Mouse (Mus musculus): Measurements from ENCODE around the gene Ogdh.
"Not testable (repeated sequence)": the region's sequence is repeated elsewhere in the genome, so short reads cannot be mapped to it uniquely, and the experiment has no call there.

The Ogdh gene

DNA sequence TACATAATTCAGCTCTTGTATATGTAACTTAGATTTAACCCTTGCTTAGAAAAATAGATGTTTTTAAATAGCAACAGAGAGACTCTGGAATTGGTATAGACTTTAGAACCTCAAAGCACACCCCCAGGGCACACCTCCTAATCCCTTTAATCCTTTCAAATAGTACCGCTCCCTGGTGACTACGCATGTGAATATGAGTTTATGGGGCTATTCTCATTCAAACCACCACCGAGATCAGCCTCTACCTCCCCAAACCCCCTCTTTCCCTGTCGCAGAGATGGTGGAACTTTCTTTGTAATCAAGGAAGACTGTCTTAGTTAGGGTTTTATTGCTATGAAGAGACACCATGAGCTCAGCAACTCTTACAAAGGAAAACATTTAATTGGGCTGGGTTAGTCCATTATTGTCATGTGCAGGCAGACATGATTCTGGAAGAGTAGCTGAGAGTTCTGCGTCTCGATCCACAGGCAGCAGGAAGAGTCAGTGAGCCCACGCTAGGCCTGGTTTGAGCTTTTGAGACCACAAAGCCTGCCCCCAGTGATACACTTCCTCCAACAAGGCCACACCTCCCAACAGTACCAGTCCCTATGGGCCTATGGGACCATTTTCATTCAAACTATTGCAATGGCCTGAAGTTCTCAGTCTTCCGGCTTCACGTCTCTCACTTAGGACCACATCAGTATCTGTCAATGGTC lies 73.3 kb downstream of the Ogdh start:
- in situ Hi-C loops (cut with MboI, MseI) = no loop called here

DNA sequence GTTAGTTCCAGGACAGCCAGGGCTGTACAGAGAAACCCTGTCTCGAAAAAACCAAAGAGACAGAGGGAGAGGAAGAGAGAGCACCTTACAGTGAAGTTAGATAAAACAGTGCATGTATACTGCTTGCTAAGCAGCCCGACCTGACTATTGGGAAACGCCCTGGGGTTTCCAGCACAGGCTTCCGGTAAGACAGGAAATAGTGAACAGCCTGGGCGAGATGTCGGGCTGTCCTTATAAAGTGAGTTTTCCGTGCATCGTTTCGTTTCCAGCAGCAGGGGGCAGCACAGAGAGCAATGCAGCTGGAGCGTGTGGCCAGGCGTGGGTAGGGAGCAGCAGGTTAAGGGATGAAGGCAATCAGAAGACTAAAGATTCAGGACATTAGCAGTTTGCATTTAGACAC lies 74.5 kb downstream of the Ogdh start:
- in situ Hi-C loops (cut with MboI, MseI) = no loop called here

DNA sequence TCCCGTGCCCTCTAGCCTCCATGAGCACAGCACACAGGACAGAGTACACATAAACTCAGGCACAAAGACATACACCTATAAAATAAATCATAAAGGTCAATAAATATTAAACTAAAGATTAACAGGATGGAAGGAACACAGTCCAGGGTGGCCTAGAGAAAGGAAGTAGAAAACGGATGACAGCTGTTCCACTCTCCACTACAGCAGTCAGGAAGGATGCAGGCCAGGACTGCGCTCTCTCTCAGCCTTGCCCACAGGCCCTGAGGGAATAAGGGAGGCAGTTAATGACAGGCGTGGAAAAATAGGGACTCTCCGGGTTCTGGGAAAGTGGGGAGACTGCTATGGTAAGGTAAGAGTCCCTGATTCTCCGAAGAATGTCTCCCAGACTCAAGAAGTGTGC lies 75.0 kb downstream of the Ogdh start:
- in situ Hi-C loops (cut with MboI, MseI) = no loop called here

DNA sequence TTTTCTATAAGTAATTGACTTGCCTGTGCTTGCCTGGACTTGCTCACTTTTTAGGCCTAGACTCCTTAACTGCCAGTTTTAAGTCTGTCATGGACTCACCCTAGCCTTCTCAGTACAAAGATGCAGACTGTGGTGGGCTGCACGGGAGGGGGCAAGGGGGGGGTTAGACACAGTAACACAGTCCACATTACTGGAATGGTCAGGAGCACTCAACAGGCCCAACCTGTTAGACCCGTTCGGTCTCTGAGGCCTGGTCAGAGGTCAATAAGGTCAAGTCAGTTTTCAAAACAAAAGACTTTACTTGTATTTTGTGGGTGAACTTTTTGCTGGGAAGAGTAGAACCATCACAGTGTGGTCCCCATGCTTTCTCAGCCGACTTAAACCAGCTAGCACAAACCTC lies 75.7 kb downstream of the Ogdh start:
- in situ Hi-C loops (cut with MboI, MseI) = no loop called here

DNA sequence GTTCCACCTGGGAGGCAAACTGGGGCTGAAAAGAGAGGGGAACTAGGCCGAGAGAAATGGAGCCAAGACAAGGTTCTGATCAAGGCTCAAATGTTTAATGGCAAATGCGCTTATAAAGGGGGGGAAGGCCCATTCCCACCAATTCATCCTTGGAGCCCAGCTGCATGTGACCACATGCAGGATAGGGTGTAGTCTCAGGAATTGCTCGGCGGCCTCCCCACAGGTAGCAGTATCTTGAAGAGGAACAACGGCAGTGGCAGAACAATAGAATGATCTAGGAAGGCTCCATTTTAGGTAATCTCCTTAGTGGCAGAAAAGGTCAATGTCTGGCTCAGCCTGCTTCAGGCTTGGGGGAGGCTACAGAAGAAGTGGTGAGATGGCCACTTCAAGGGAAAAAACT lies 76.6 kb downstream of the Ogdh start:
- in situ Hi-C loops (cut with MboI, MseI) = not testable (repeated sequence)

DNA sequence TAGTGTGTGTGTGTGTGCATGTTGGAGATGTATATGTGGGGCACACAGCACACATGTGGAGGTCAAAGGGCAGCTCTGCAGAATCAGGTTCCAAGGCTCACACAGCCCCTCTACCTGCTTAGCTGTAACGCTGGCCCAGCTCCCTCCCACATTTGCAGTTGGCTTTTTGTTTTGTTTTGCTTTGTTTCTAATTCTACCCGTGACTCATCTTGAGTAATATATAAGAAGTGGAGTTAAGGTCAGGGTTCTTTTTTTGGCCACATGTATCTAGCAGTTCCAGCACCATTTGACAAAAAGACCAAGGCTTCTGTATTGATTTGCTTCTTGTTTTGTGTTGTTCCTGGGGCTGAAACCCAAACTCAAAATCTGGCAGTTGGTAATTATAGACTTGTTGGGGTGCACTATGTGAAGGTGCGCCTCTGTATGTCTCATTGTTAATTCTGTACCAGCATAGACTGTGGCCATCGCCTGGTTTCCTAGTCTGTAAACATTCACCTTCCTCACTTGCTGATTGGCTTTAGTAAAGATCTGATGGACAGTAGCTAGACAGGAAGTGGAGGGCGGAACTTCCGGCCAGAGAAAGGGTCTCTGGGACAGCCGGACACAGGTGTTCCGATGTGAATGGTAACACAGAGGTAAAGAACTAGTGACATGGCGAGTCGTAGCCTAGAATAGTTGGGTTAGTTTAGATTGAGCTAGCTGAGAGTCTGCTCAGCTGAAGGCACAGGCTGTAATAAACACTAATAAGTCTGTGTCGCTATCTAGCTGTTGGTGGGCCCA lies 80.1 kb downstream of the Ogdh start:
- in situ Hi-C loops (cut with MboI, MseI) = no loop called here

DNA sequence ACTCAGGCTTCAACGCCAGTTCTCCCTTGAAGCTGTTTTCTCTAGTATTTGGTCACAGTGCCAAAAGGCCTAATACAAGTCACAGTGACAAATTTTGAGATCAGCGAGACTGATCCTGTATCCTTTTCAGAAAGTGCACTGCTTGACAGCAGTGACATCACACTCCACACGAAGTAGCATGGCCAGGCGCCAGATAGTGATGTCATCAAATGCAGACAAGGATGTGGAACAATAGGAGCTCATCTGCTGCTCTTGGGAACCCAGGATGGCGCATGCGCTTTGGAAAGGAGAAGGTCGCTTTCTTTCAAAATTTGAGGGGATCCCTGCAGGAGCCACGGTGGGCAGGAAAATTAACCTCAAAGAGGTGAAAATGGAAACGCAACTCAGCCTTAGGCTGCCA lies 81.4 kb downstream of the Ogdh start:
- in situ Hi-C loops (cut with MboI, MseI) = no loop called here

DNA sequence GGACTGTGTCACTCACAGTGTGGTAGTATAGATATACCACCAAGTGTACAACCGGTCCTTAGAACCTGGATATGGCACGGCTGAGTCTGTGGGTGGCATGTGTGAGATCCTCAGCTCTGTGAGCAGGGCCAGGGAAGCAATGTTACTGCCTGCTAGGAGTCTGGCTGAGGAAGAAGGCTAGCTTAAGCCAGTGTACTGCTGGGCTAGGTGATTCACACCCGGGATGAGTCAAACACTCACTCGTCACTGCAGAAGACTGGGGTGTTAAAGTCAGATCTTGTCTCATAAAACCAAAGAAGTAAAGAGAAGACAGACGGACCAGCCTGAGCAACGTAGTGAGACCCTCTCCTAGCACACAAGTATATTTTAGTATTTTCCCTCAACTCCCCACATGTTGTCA lies 89.5 kb downstream of the Ogdh start:
- in situ Hi-C loops (cut with MboI, MseI) = no loop called here

DNA sequence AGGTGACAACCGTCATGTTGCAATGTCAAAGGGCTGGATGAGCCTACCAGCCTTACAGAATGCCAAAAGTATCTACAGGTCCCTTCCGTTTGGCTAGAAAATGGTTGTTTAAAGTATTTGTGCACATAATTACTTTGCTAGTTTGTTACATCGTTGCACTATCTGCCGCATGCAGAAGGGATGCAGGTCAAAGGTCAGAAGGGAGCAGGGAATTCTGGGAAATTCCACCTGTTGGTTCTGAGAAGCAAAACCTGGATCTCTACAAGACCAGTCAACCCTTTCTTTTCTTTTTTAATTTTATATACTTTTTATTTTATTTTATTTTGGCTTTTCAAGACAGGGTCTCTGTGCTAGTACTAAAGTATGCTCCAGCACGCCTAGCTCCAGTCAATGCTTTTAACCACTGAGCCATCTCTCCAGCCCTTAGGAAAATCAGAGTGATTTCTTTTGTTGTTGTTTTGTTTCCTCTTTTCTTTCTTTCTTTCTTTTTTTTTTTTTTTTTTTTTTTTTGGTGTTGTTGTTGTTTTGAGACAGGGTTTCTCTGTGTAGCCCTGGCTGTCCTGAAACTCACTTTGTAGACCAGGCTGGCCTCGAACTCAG lies 96.8 kb downstream of the Ogdh start:
- in situ Hi-C loops (cut with MboI, MseI) = no loop called here

DNA sequence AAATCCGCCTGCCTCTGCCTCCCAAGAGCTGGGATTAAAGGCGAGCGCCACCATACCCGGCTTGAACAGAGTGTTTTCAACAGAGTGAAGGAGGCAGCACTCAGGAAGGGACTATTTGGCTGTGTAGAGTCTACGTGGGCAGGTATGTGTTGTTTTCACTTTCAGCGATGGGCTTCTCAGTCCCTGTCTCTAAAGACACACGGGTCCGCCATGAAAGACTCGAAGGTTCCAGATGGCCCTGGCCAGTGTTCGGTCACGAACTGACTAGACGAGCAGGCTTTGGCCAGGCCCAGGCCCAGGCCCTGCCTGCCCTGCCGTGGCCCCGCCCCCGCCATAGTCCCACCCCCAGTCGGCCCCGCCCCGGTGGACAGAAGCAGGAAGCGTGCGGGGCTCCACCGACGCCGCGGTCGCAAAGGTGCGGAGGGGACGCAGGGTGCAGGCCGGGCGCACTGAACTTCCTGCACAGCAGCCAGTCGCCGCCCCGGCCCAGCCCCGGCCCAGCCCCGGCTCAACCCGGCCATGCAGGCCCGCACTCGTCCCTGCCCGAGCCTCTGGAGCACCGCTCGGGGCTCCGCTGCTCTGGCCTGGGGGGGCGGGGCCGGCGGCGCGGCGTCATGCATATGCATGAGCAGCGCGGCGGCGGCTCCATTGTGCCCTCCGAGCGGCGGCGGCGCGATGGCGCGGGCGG lies 97.4 kb downstream of the Ogdh start, which contains the start of gene Zmiz2:
TSS of gene Zmiz2 (plus strand) at position 349 of the 688 bp plus-strand sequence.
- in situ Hi-C loops (cut with MboI, MseI) = no loop called here

DNA sequence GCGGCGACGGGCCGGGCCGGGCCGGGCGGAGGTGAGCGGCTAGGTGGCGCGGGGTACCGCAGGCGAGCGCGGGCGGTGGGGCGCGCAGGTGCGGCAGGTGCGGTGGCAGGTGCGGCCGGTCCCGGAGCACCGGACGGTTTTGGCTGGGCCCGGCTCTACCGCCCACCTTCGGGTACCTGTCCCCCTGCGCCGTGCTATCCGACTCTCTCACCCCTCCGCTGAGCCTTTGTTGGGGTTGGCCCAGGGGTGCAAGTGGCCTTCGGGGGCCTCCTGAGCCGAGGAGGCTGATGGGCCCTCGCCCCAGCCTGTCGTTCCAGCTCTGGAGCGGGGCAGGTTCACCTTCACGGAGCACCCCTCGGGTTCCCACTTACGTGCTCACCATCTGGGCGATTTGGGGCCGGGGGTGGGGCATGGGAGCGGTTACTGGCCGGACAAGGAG lies 98.1 kb downstream of the Ogdh start:
- in situ Hi-C loops (cut with MboI, MseI) = no loop called here

DNA sequence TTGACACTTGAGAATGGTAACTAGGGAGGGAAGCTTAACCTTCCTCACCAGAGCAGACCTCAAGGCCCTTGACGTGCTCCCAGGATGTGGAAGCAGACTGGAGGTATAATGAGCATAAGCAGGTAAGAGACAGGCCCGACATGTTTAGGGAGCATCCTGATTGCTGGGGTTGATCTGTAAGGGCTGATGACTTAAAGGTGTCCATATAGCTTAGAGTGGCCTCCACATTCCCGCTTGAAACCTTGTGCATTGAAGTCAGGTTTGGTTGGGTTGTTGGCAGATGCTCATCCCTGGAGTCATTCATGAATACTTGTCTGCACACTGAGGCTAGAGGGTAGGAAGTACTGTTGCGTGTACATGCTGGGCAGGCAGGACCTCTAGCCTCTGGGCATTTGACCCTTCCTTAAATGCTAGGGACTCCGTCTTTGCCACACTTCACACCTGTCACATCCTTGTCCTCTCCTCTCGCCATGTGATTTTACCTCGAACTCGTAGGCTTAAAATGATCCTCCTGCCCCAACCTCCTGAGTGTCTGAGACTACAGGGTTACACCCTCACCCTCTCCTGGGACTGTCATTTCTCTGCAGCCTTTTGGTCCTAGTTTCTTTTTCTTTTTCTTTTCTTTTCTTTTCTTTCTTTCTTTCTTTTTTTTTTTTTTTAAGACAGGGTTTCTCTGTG lies 99.1 kb downstream of the Ogdh start:
- in situ Hi-C loops (cut with MboI, MseI) = no loop called here

DNA sequence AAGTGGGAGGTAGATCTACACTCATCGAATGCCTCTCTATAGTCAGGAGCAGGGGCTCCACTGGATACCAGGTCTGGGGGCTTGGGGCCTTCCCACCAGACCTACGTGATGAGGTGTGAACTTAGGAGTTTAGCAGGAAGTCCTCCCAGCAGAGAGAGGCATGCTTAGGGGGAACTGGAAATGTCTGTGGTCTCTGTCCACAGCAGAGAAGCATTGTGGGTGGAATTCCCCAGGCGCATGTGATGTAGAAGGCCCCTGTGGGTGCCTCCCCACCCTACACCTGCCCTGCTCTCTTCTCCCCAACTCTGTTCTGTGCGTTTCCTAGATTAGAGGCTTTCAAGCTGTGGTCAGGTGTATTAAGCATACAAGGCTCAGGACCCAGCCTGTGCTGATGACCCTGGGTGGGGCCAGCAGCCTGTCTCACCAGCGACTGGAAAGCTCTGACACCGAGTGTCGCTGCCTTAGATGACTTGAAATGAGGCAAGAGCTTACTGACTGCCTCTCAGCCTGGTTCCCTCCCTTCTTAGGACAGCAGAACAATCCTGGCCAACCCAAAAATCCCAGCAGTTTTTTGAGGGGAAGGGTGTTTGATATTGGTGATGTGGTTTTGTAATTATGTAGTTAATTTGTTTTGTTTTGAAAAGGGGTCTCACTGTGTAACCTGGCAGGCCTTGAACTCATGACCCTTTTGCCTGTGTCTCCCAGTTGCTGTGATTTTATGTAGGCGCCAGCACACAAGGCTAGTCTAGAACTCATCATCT lies 100.3 kb downstream of the Ogdh start:
- in situ Hi-C loops (cut with MboI, MseI) = no loop called here

DNA sequence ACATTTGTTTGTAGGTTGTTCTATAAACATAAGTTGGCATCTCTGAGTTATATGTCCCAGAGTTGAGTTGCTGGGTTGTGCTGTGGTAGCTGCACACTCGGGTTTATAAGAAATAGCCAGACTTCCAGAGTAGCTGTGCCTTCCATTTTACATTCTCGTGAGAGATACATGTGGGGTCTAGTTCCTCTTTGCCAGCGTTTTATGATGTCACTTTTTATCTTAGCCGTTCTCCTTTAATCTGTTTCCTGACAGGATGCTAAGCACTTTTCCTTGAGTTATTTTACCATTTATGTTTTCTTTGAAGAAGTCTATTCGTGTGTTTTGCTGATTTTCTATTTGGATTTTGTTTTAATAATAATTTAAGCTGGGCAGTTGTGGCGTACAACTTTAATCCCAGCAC lies 101.4 kb downstream of the Ogdh start:
- in situ Hi-C loops (cut with MboI, MseI) = no loop called here

DNA sequence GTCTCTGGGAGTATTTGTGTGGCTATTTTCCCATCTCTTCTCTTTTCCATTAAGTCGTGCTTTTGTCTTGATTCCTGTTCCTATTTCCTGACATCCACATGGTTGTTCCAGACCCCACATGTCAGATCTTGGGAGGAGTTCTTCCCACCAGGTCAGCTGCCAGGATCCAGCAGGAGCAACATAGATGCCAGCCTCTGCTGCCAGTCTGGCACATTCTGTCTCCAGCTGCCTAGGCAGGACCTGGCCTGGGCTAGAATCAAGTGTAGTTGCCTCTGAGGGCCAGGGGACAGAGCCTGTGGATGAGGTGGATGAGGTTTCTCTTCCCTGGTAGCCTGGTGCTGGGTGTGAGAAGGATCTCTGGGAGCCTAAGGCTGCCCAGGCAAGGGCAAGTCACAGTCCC lies 102.4 kb downstream of the Ogdh start:
- in situ Hi-C loops (cut with MboI, MseI) = no loop called here

DNA sequence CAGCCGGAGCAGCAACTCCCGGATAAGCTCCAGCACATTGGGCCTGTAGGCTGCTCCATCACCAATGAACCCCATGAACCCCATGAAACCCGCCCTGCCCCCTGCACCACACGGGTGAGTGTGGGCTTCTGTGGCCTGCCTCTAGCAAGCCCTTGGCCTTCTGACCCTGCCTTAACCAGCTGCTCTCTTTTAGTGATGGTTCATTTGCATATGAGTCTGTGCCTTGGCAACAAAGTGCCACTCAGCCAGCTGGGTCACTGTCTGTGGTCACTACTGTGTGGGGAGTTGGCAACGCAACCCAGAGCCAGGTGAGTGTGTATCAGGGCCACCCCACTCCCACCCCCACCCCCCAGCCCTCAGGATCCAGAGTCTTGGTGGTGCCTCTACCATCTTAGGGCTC lies 104.1 kb downstream of the Ogdh start:
- in situ Hi-C loops (cut with MboI, MseI) = no loop called here

DNA sequence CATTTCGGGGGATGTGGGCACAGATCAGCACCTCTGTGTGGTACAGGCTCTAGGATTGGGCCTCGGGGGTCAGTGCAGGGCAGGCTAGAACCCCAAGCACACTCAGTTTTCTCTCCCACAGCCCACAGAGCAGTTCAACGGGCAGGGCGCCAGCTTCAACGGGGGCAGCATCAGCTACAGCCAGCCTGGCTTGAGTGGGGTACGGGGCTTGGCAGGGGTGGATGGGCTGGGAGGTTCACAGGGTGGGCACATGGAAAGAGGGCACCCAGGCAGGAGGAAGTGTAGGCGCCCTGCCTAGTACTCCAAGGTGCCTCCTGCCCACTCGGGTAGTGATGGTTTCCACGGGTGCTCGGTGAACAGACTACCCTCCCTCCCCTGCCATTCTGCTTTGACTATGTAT lies 106.7 kb downstream of the Ogdh start:
- in situ Hi-C loops (cut with MboI, MseI) = no loop called here

DNA sequence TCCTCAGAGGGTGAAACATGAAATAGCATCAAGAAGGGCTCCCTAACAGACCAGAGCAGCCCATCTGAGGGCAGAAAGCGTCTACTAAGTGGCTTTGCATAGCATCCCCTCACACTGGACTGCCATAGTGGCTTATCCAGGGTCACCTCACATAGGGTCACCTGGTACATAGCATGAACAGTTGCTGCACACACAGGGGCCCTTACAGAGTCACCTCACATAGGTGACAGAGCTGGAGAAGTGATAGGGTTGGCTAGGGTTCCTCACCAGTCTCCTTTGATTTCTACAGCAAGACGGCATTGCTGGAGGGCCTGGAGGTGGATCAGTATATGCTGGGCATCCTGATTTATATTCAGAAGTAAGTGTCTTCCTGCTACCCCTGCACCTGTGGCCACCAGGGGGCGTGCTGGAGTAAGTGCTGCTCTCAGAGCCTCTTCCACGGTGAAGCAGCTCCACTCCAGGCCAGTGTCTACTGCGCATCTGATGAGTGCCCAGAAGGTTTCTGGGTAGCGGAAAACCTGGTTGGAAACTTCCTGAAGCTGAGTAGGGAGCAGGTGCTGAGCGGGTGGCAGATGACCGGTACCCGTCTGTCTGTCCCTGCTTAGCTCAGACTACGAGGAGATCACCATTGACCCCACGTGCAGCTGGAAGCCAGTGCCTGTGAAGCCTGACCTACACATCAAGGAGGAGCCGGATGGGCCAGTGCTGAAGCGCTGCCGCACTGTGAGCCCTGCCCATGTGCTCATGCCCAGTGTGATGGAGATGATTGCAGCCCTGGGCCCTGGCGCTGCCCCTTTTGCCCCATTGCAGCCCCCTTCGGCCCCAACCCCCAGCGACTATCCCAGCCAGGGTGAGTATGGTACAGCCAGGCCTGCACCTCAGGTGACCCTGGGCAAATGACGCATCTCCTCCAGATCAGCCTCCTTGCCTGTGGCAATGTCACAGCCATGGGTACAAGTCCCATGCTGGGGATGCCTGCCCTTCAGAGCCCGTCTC lies 111.4 kb downstream of the Ogdh start:
- in situ Hi-C loops (cut with MboI, MseI) = no loop called here

DNA sequence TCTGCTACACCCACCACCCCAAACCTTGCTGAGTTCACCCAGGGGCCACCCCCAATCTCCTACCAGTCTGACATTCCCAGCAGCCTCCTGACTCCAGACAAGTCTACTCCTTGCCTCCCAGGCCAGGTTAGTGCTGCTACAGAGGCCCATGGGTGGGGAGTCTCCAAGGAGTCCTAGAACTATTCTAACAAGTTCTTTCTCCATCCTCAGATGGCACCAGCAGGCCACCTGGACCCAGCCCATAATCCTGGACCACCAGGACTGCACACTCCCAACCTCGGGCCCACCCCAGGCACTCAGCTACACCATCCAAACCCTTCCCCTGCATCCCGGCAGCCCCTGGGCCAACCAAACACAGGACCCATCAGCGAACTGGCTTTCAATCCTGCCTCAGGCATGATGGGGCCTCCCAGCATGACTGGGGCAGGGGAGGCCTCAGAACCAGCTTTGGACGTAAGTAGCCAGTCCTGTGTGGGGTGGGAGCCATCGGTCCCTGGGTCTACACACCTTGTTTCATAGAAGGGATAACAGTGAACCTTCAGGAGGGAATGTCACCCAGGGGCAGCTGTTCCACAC lies 112.5 kb downstream of the Ogdh start:
- in situ Hi-C loops (cut with MboI, MseI) = no loop called here
